Mouse (Mus musculus) thymus, postnatal 14 days (tissue): ENCODE results near the gene Ttll11.

Source experiments
- DNase-seq: peaks from one replicate; pipeline ENCODE4 v3.0.0; 2021

The Ttll11 gene

GRCm38 (mm10) chr2:35763818-35764217, 215.9 kb downstream of the Ttll11 start:
- no peak for DNase-seq

GRCm38 (mm10) chr2:35761458-35761857, 218.3 kb downstream of the Ttll11 start:
- peak; percentile 38 for DNase-seq

GRCm38 (mm10) chr2:35760867-35761266, 218.8 kb downstream of the Ttll11 start:
- no peak for DNase-seq

- no peak for DNase-seq
Measured at GRCm38 (mm10) chr2:35760352-35760751, 219.4 kb downstream of the Ttll11 start.

GRCm38 (mm10) chr2:35756467-35756866, 223.2 kb downstream of the Ttll11 start:
- no peak for DNase-seq

GRCm38 (mm10) chr2:35751781-35752505, 227.8 kb downstream of the Ttll11 start:
- DNase-seq = no peak

- no peak for DNase-seq
Measured at GRCm38 (mm10) chr2:35750533-35751141, 229.1 kb downstream of the Ttll11 start.

GRCm38 (mm10) chr2:35747371-35748035, 232.2 kb downstream of the Ttll11 start:
- DNase-seq = no peak

- no peak for DNase-seq
Measured at GRCm38 (mm10) chr2:35746638-35747037, 233.1 kb downstream of the Ttll11 start.

GRCm38 (mm10) chr2:35745876-35746275, 233.8 kb downstream of the Ttll11 start:
- no peak for DNase-seq

- no peak for DNase-seq
Measured at GRCm38 (mm10) chr2:35739669-35740254, 240.0 kb downstream of the Ttll11 start.

GRCm38 (mm10) chr2:35737467-35738027, 242.2 kb downstream of the Ttll11 start:
- DNase-seq = no peak

GRCm38 (mm10) chr2:35736061-35736460, 243.7 kb downstream of the Ttll11 start:
- DNase-seq = no peak

GRCm38 (mm10) chr2:35735001-35735400, 244.7 kb downstream of the Ttll11 start:
- peak; percentile 24 for DNase-seq

- DNase-seq = no peak
Measured at GRCm38 (mm10) chr2:35731671-35732449, 247.9 kb downstream of the Ttll11 start.

GRCm38 (mm10) chr2:35729077-35730065, 250.3 kb downstream of the Ttll11 start:
- DNase-seq = no peak

GRCm38 (mm10) chr2:35728633-35729032, 251.1 kb downstream of the Ttll11 start:
- no peak for DNase-seq

- no peak for DNase-seq
Measured at GRCm38 (mm10) chr2:35723691-35724090, 256.0 kb downstream of the Ttll11 start.

- no peak for DNase-seq
Measured at GRCm38 (mm10) chr2:35723267-35723666, 256.4 kb downstream of the Ttll11 start.

- no peak for DNase-seq
Measured at GRCm38 (mm10) chr2:35722821-35723220, 256.9 kb downstream of the Ttll11 start.

- DNase-seq = no peak
Measured at GRCm38 (mm10) chr2:35720956-35721355, 258.8 kb downstream of the Ttll11 start.
